Mouse (Mus musculus): ENCODE results near the gene Nhlrc3.

DNA sequence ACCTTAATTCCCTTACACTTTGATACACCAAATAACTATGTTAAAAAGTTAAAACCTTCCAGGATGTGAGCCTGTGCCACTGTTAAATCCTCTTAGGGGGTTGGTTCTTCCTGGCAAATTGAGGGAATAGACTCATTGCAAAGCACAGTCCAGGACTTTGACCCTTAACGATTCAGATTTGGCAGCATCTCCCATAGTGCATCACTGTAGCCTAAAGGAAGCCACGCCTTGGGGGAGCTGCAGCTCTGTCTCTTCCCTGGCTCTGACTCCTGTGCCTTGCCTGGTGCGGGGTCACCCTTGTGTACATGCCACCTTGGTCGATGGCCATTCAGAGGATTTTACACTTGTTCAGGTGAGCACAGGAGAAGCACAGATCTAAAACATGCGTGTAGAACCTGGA lies 6.5 kb upstream of the Nhlrc3 start:
- TF ChIP-seq EP300 (optimal IDR thresholded peaks at IDR 0.05) = no peak
- no peak for TF ChIP-seq CTCF (IDR thresholded peaks at IDR 0.05; ENCODE audit: low read depth)

All from stomach, postnatal 0 days (tissue).